Mouse (Mus musculus) heart, postnatal 25 days (tissue): Measurements from ENCODE around the gene Wdfy3. TPM values are rescaled to one million over a fixed set of nuclear protein-coding genes. Genes with fewer than 3 reads are reported as not detected.

ENCODE experiments used
- DNase-seq: peaks from one replicate; pipeline ENCODE4 v3.0.0; 2022; ENCODE audit warnings: low spot score
- intact Hi-C: fragments of 180-260 bp; cut with DNase I; formaldehyde crosslinking; loops from one replicate; pipeline ENCODE4 v1.15.1; 2025
- total RNA-seq, 2 experiments: library from RNA; stranded (reverse); gene quantifications; 2 replicates each; pipeline ENCODE4 v1.2.3; 2021

Wdfy3 gene
- total RNA-seq, 2 experiments from 2014 or later, result 28.7 to 33.1 TPM

DNA sequence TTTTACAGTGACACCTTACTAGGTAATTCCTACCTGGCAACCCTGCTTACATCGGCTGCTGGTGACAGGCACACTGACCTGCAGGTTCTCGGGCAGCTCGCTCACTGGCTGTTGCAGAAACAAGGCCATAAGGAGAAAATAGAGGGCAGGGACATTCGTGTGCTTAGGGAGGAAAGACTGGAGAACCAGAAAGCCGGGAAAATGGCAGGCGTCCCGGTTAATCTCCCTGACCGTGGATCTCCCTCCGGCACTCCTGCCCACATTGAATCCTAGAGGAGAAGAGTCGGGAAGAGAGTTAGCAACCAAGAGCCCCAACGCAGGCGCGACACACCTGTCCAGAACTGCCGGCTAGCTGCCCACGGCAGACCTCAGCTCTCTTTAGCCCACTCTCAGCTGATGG, 169.7 kb downstream of the Wdfy3 start:
- no peak for DNase-seq
- intact Hi-C loops, result no loop called here

DNA sequence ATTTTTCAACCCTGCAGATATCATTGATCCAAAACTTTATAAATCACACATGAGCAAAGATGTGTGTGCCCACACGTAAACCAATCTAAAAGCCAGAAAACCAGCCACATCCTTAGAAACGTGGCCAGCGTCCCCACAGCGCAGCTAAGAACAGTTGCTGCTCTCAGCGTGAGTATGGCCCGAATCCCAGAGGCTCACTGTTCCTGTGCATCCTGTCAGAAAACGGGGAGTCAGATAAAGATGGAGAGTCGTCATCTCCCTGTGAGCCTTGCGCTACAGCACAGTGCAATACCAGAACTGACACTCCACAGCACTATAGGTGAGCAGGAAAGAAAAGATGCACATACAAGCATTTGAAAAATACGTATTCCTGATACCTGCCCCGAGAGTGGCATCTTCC, 172.9 kb downstream of the Wdfy3 start:
- intact Hi-C loops, result no loop called here
- DNase-seq, result no peak

DNA sequence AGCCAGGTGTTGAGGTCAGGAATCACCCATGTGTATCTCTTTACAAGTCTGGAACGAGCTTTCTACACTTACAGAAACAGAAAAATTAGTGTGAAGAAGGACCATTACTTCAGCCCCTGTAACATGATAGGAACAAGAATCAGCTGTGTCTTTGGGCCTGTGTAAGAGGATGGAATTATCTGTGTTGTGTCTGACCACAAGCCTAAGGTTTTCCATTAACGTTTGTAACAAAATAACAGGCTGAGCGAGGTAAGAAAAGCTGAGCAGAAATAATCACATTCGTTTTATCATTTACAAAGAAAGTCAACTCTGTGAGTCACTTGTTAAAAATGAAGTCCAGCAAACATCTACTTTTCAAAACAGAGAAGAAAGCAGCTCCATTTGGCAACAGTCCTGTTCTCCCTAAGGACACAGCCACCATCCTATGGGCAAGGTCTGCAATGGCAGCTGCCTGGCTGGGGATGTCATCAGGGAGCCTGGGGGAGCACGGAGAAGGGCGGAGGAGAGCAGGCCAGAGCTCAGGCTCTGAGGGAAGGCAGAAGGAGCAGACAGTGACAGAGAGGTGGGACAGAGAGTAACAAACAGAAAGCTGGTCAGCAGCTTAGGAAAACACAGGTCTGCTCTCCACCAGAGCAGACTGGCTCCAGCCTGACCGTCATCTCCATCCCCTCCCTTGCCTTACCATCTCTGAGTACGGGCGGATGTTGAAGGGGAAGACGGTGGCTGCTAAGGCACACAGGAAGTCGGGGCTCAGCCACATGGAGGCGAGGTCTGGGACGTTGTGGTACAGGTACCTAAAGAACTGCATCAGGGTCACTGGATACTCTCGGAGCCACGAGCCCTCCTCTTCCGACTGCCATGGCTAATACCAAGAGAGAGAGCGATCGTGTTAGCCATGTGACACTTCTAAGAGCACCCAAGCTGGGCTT, 173.7 kb downstream of the Wdfy3 start:
- no peak for DNase-seq
- intact Hi-C loops, result no loop called here

DNA sequence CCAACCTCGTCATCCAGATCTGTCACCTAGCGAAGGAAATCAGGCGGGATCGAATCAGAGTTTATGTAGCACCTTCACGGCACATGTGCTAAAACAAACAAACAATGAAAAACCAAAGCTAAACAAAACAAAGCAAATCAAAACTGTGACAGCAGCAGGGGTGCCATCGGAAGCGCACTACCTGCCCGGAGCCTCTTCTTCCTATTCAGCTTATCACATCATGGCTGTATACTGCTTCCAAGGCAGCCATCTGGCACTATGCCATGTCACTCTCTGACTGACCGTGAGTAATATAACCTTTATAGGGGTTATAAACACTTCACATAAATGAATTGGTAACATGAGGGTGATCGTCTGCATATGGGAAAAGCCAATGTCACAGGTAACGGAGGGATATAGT, 174.6 kb downstream of the Wdfy3 start:
- DNase-seq, result no peak
- intact Hi-C loops, result no loop called here

DNA sequence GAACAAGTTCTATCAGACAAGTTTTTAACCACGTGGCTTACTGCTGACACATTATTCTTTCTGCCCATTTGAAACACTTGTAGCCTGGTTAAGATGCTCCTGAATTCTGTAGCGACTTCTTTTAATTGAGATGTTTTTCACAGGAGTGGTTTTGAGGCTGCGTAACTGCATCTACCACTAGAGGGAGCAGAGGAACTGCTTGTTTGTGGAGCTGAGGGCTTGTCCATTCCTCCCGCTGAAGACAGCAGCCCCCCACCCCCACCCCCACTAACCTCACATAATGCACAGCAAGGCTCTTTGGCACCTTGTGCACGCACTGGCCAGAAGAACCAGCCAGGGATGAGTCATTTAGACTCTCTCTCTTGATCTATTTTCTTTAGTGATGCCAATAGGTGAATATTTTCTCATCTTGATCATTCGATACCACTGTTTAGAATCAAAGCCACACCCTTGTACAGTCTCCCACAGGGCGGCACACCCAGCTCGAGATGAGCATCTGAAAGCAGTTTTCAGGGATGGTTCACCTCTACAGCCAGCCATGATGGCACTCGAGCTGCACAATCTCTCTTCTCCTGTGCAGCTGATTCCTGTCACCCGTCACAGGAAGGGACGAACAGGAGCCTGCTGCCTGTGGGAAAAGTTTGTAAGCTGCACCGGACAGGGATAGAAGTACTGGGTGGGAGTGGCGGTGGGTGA, 175.8 kb downstream of the Wdfy3 start:
- intact Hi-C loops, result loop anchor here (1.0 kb wide), 1 partner anchor 180 kb away; no protein-coding TSS in a partner anchor
- no peak for DNase-seq

DNA sequence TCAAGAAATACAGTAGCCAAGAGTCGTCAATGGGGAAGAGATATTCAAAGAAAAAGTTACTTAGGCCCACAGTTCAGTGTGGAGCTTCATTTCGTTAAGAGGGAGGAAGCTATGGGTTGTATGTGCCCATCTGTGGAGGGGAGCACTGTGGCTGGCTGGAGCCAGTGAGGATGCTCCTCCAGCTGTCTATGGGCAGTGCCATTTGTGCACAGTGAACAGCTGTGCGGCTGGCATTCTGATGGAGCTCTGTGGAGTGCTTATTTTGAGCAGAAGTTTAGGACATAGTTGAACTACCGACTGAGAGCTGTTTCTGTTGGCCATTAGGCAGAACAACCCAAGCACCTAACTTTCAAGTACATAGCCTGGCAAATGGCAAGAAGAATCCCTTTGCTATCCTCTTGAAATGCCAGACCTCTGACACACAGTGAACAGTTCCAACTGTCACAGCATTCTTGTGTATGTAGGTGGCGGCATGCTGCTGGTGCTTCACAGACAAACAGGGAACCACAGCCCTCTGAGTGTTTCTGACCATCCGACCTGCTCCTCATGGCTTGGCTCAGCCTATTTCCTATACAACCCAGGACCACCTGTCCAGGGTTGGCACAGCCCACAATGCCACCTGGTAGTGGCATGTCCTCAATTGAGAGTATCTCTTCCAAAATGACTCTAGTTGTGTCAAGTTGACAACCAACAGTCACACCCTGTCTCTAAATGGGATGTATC, 177.9 kb downstream of the Wdfy3 start:
- intact Hi-C loops, result no loop called here
- no peak for DNase-seq

DNA sequence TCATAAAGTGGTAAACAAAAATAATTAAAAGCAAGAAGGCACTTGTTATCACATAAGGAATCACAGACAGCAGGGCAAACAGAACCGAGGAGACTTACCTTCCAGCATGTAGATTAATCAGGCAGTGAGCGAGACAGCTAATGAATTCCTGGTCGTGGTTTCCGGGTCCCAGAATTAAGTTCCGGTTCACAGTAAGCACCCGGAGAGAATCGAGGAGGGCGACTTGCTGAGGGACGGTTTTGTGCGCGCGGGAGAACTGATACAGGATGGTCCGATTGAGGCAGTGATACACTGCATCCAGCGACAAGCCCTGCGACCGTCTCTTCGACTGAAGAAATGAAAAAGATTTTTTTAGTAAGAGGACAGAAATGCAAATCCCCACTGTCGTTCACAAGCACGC, 181.7 kb downstream of the Wdfy3 start:
- no peak for DNase-seq
- intact Hi-C loops, result no loop called here

DNA sequence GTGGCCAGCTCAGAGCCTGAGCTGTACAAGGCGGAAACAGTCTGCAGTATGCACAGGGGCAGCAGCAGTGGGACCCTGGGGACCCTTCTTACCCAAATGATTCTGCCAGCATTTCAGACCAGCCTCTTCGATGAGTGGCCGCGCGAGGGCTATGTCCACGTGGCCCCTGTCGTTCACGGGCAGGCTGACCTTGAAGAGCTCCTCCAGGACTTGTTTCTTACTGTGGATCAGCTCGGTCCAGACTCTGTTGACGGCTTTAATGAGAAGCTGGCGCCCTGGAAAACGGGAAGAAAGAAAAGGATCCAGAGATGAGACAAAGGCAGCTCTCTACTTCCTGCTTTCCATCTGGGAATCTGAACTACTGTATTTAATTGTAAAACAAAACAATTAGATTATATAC, 184.7 kb downstream of the Wdfy3 start:
- no peak for DNase-seq
- intact Hi-C loops, result no loop called here

DNA sequence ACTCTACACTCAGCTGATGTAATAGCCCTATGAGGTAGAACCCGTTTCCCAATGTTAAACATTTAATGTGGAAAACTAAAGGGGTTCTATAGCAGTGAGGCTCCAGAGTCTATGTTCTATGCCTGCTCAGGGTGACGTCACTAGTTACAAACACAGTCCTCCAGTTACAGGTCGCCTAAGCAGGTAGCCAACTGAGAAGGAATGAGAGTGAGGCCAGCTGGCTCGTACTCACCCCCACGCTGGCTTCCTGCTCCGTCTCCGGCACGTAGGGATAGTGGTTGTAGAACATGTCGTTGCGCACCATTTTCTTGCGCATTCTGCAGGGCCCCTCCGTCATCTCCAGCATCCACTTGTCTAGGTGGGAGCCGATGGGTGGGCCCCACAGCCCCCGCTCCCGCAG, 187.5 kb downstream of the Wdfy3 start:
- intact Hi-C loops, result no loop called here
- no peak for DNase-seq

DNA sequence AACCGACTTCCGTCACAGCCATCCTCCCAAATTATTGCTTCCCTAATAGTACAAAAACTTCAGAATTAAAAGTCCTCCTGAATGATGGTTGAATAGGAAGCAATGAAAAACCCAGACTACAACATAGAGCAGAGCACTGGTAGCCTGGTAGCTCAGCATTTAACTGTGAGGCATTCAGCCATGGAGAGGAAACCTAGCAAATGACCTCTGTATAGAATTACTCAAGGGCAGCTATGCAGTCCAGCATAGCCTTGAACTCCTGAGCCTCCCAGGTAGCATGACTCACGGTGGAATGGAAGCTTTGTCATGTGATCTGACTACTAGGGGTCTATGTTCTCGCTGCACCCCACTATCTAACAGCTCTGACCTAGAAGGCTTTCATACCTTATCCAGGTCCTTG, 189.8 kb downstream of the Wdfy3 start:
- DNase-seq, result no peak
- intact Hi-C loops, result no loop called here

DNA sequence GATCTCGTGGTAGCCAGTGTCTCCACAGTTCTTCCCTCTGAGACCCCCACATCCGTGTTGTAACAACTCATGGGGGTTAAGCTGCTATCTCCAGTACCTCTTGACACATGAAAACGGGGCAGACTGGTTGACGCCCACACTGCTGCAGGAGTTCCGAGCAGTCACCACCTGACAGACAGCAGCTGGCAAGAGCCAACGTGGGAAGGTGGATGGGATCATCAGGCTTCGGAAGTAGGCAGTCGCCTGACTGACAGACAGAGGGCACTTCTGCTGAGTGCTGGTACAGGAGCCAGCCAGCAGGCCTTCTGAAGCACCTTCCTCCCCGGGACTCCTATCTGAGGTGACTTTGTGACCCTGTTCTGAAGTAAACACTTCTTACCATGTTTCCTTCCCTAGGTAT, 191.3 kb downstream of the Wdfy3 start:
- intact Hi-C loops, result no loop called here
- DNase-seq, result no peak

DNA sequence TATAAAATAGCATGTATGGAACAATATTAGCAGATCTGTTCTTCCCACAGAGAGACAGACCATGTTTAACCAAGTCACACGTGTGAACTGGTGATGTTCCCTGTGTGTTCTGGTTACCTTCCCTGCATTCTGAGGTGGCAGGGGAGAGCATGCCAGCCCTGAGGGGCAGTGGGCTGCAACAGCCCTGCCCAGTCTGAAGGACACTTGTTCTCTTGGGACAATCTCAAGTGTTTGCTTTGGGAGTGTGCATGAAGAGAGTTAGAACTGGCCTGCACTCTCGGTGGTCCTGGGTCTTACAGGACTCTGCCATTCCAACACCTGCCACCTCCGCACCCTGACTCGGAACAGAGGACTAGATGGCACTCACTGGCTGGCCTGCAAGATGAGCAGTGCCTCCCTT, 193.5 kb downstream of the Wdfy3 start:
- intact Hi-C loops, result no loop called here
- no peak for DNase-seq

DNA sequence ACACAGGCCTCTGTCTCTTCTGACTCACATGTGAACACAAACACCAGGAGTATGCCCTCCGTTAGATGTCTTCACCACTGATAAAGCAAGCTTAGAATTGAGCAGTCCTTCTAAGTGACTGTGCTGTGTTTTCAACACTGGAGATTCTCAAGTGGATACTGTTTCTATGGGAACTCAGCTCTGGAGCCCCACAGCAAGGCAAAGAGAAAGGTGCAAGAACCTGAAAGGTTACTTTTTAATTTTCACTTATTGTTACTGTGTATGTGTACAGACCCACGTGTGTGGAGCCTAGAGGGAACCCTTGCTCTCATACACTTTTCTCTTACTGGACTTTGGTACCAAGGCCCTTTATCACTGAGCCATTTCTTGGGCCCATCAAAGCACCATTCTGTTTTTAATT, 203.0 kb downstream of the Wdfy3 start:
- DNase-seq, result no peak
- intact Hi-C loops, result no loop called here

DNA sequence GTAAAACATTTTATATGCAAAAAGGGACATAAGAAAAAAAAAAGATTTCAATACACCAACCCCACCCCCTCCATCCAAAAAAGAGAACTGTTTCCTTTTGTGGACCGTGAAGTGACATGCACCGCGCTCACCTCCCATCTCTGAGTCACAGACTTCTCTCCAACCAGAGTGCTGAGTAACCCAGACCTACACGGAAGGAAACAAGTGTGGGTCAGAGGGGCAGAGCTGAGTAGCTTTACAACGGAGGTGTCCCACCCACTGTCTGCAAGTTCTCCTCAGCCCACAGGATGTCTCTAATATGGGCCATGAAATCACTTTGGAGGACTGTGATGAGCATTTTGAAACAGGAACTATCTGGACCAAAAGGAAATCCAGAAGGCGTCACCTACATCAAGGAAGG, 205.8 kb downstream of the Wdfy3 start:
- intact Hi-C loops, result no loop called here
- DNase-seq, result no peak

DNA sequence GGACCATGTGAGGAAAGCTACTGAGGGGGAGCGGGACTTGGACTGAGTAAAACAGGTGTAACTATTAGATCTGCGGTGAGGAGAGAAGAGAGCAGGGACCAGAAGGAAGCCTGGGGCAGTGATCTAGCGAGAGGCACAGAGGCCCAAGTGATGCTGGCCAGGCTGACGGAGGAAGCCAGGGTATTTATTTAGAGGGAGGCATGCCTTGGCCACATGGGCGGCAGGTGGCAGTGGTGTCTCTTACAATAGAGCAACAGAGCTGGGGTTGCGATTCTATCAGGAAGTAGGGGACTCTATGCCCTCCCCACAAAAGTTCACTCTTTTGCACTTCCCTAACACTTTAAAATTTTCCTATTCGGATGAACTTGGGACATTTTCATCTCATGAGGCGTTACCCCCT, 207.1 kb downstream of the Wdfy3 start:
- no peak for DNase-seq
- intact Hi-C loops, result no loop called here

DNA sequence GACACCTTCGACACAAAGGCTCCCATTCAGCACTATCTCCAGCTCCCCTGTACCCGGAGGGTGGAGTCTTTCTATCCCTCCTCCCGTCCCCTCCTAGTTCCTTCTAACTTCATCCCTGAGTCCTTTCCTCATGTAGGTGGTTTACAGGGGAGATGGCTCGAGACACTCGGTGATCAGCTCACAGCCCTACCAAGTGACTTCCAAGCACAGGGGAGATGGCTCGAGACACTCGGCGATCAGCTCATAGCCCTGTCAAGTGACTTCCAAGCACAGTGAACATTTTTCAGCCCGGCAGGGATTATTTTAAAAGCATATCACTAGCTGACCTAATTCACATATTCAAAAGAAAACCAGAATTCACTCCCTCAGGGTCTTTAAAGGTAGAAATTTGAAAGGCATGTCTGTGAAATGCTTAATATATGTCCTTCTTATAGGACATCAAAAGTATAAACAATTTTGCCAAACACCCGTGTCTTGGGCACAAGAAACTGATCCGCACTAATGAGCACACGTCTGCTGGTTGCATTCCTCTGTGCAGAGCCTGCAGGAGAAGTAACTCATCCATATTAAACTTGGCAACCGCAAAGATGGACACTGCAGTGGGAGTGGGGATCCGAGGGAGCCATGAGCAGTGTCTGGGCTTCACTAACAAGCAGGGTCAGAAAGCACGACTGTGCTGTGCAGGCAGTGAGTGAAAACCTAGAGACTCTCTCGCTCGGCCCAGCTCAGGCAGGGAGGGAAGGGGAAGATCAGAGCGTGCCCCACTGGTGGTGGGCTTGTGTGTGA, 207.7 kb downstream of the Wdfy3 start:
- intact Hi-C loops, result no loop called here

DNA sequence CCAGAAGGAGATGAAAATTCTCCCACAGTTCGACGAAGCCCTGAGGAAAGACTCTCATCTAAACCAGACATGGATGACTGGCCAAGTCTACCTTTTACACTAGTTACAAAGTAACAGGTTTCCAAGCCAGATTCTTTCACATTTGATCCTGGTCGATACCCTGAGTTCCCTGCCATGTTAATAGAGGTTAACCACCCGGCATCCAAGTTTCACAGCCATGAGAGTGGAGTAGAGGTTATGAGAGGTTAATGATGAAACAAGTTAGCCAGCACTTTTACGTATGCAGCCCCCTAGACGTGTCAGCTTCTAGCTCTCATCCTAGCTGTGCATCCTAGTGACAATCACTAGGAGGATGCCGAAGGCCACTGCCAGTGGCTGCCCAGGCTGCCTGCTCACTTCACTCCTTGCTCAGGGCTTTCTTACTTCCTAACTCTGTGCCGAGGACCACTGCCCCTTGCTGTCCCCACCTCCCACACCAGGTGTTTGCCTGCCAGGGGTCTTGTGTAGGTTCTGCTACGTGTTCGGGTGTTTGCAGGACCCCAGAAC, 210.8 kb downstream of the Wdfy3 start:
- intact Hi-C loops, result no loop called here
- DNase-seq, result no peak

More for the DNA sequence above, 207.7 kb downstream of the Wdfy3 start:
- no peak for DNase-seq

DNA sequence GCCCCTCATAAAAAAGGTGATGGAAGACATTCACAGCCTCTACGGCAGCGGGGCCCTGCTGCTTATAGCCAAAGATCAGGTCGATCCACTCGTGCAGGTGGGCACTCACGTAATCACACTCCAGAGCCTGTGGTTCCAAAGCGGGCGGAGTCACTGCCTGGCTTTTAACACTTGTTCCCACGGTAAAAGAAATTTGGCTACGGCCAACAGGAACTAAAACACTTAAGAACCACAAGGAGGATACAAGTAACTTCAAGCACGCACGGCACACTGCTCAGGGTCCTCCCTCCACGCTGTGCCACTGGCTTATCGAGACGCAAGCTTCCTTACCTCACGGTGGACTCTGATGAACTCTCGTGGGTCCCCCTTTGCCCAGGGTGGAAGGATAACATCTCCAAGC, 214.2 kb downstream of the Wdfy3 start:
- DNase-seq, result no peak
- intact Hi-C loops, result no loop called here

DNA sequence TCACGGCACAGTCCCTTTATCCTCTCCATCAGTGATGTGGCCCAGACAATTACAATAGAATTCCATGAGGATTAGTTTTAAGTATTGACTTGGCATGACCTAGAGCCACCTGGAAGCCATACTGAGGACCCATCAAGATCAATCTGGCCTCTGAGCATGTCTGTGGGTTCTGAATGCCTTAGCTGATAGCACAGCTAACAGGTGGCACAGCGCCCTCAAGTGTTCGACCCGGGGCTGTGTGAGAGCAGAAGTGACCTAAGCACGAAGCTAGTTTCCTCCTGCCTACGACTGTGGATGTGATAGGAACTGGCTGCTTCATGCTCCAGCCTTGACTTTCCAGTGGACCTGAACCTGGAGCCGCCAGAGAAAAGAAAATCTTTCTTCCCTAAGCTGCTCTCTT, 215.1 kb downstream of the Wdfy3 start:
- no peak for DNase-seq
- intact Hi-C loops, result no loop called here

DNA sequence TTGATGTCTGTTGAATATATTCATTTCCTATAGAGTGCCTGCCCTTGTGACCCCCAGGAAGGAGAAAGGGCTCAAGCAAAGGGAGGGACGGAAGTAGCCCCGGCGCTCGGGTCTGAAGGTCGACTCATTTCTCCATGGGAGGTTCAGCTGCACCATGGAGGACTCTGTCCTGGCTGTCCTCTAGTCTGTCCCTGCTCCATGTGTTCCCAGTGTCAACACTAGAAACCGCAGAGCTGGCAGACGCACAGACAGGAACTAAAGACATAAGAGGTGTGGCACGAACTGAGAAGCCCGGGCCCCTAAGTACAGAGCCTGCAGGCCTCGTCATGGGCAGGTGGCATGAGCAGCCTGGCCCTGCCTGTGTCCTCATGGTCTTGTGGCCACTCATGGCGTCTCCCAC, 215.6 kb downstream of the Wdfy3 start:
- no peak for DNase-seq
- intact Hi-C loops, result no loop called here
